Mouse (Mus musculus): ENCODE results near the gene Zfp672.

- no peak for TF ChIP-seq POLR2A (IDR thresholded peaks at IDR 0.05; ENCODE audit: borderline replicate concordance, control insufficient read depth, low read depth, low read length)
- TF ChIP-seq CTCF (IDR thresholded peaks at IDR 0.05; ENCODE audit: control insufficient read depth, insufficient read depth, low read length): no peak
Observed at GRCm38 (mm10) chr11:58364454-58364853, 34.3 kb upstream of the Zfp672 start.
